Mouse (Mus musculus) neural tube, embryonic 15.5 days (tissue): ENCODE measurements around the gene Sema7a. TPM values are rescaled to one million over a fixed set of nuclear protein-coding genes. Genes with fewer than 3 reads are reported as not detected.

ENCODE experiments used
- ATAC-seq: fragments of 200-750 bp; cut with Nextera tagmentation; 2 replicates; pipeline ENCODE4 v1.8.0; 2017; ENCODE audit warnings: mild to moderate bottlenecking, moderate TSS enrichment, moderate library complexity; ENCODE audit not compliant: low FRiP score
- H3K27ac ChIP-seq: fragments of 300-500 bp; sonication (generic); replicated peaks from 2 replicates; pipeline ENCODE4 v1.5.1; 2015; ENCODE audit warnings: mild to moderate bottlenecking, inconsistent platforms
- H3K27me3 ChIP-seq: fragments of 300-500 bp; sonication (generic); replicated peaks from 2 replicates; pipeline ENCODE4 v1.6.1; 2015; ENCODE audit warnings: inconsistent platforms
- H3K36me3 ChIP-seq: fragments of 300-500 bp; sonication (generic); 2 replicates; pipeline ENCODE4 v1.6.1; 2015; ENCODE audit warnings: inconsistent platforms
- H3K4me1 ChIP-seq: fragments of 300-500 bp; sonication (generic); 2 replicates; pipeline ENCODE4 v1.6.1; 2015; ENCODE audit warnings: inconsistent platforms
- H3K4me2 ChIP-seq: fragments of 300-500 bp; sonication (generic); 2 replicates; pipeline ENCODE4 v1.6.1; 2015; ENCODE audit warnings: inconsistent platforms, mild to moderate bottlenecking, moderate library complexity
- H3K4me3 ChIP-seq: fragments of 300-500 bp; sonication (generic); replicated peaks from 2 replicates; pipeline ENCODE4 v1.5.1; 2015; ENCODE audit warnings: mild to moderate bottlenecking, inconsistent platforms
- H3K9ac ChIP-seq: fragments of 300-500 bp; sonication (generic); replicated peaks from 2 replicates; pipeline ENCODE4 v1.6.1; 2015; ENCODE audit warnings: mild to moderate bottlenecking, inconsistent platforms
- H3K9me3 ChIP-seq: fragments of 300-500 bp; sonication (generic); replicated peaks from 2 replicates; pipeline ENCODE4 v1.6.1; 2016; ENCODE audit warnings: inconsistent platforms
- WGBS: fragments of 180-500 bp; shearing (Covaris S2); methylation state at CpG from one replicate; pipeline ENCODE4 v1.1.7; 2015; ENCODE audit warnings: mixed read lengths; 5-methylcytosine and 5-hydroxymethylcytosine counted together
- polyA plus RNA-seq: library from polyadenylated mRNA; unstranded; fragments of >200 nt; fragmentation: Nextera tagmentation; extraction: Ambion mirVana; gene quantifications from 2 replicates; pipeline ENCODE4 v1.2.1, GENCODE M21; 2015

The Sema7a gene
- polyA plus RNA-seq, 1 experiment from 2014 or later = 2.9 TPM

GRCm38 (mm10) chr9:57940861-57941638 is 1.1 kb downstream of the Sema7a start:
- Histone ChIP-seq H3K9me3 (no peaks in the 10 kb centered on the region), H3K4me2 (peak overlapping the region; percentile 85), H3K9ac (peak overlapping the region; percentile 60), H3K4me3 (peak overlapping the region; percentile 55), H3K27ac (peak overlapping the region; percentile 85), H3K4me1 (peaks cover 47% of the 10 kb centered on the region), H3K27me3 (peaks cover 17% of the 10 kb centered on the region; the same call in 1 of the 2 replicates), H3K36me3 (no peaks in the 10 kb centered on the region)
- peak; percentile 2; the same call in 1 of the 2 replicates for ATAC-seq
- 6% methylated on average over 23 of the region's 28 CpGs for WGBS

- Histone ChIP-seq H3K27ac (no peak overlapping the region), H3K4me3 (peak overlapping the region; percentile 55), H3K9ac (no peak overlapping the region), H3K9me3 (no peaks in the 10 kb centered on the region), H3K4me1 (peaks cover 56% of the 10 kb centered on the region), H3K27me3 (peaks cover 15% of the 10 kb centered on the region; the same call in 1 of the 2 replicates), H3K4me2 (peak overlapping the region; percentile 85), H3K36me3 (no peaks in the 10 kb centered on the region)
- no peak for ATAC-seq
- 37% methylated on average over 2 of the region's 2 CpGs for WGBS
These were observed 2.1 kb downstream of the Sema7a start for GRCm38 (mm10) chr9:57942039-57942438.

- H3K36me3 ChIP-seq = no peaks in the 10 kb centered on the region
- H3K9me3 ChIP-seq = no peaks in the 10 kb centered on the region
- no peak for ATAC-seq
- 0 out of 2 replicates have a peak, but pooled peaks cover 8% of the 10 kb centered on the region for H3K27me3 ChIP-seq
- H3K9ac ChIP-seq = no peak overlapping the region
- 32% methylated on average over 2 of the region's 2 CpGs for WGBS
- H3K4me1 ChIP-seq = peaks cover 61% of the 10 kb centered on the region
- H3K4me3 ChIP-seq = no peak overlapping the region
- no peak overlapping the region for H3K27ac ChIP-seq
- H3K4me2 ChIP-seq = peak overlapping the region; percentile 85; the same call in 1 of the 2 replicates
These were observed 3.2 kb downstream of the Sema7a start for GRCm38 (mm10) chr9:57943067-57943466.

GRCm38 (mm10) chr9:57944572-57944971 is 4.7 kb downstream of the Sema7a start:
- no peak overlapping the region for H3K4me2 ChIP-seq
- H3K4me1 ChIP-seq = peaks cover 67% of the 10 kb centered on the region

GRCm38 (mm10) chr9:57945771-57946616 is 6.1 kb downstream of the Sema7a start:
- no peak overlapping the region for H3K27ac ChIP-seq
- no peaks in the 10 kb centered on the region for H3K36me3 ChIP-seq
- no peak overlapping the region for H3K4me3 ChIP-seq
- ATAC-seq = no peak
- H3K9me3 ChIP-seq = no peaks in the 10 kb centered on the region
- 0 out of 2 replicates have a peak, but pooled peaks cover 3% of the 10 kb centered on the region for H3K27me3 ChIP-seq
- 80% methylated on average over 8 of the region's 8 CpGs for WGBS
- H3K9ac ChIP-seq = no peak overlapping the region
- peaks cover 77% of the 10 kb centered on the region for H3K4me1 ChIP-seq
- H3K4me2 ChIP-seq = no peak overlapping the region

More at GRCm38 (mm10) chr9:57944572-57944971, 4.7 kb downstream of the Sema7a start:
- no peaks in the 10 kb centered on the region for H3K9me3 ChIP-seq
- H3K4me3 ChIP-seq = no peak overlapping the region
- no peak overlapping the region for H3K27ac ChIP-seq
- WGBS = 28% methylated on average over 5 of the region's 5 CpGs
- no peaks in the 10 kb centered on the region for H3K36me3 ChIP-seq
- 0 out of 2 replicates have a peak, but pooled peaks cover 3% of the 10 kb centered on the region for H3K27me3 ChIP-seq
- no peak for ATAC-seq
- H3K9ac ChIP-seq = no peak overlapping the region

GRCm38 (mm10) chr9:57947381-57948030 is 7.6 kb downstream of the Sema7a start:
- Histone ChIP-seq H3K9me3 (no peaks in the 10 kb centered on the region), H3K4me1 (peaks cover 65% of the 10 kb centered on the region), H3K36me3 (no peaks in the 10 kb centered on the region), H3K27ac (no peak overlapping the region), H3K4me2 (no peak overlapping the region), H3K4me3 (no peak overlapping the region), H3K27me3 (0 out of 2 replicates have a peak, but pooled peaks cover 3% of the 10 kb centered on the region), H3K9ac (no peak overlapping the region)
- ATAC-seq = no peak
- 61% methylated on average over 7 of the region's 7 CpGs for WGBS

- H3K4me1 ChIP-seq = peaks cover 64% of the 10 kb centered on the region
- no peak for ATAC-seq
- H3K27me3 ChIP-seq = no peaks in the 10 kb centered on the region
- 82% methylated on average over 7 of the region's 7 CpGs for WGBS
- H3K4me3 ChIP-seq = no peak overlapping the region
- no peaks in the 10 kb centered on the region for H3K9me3 ChIP-seq
- no peak overlapping the region for H3K27ac ChIP-seq
- H3K4me2 ChIP-seq = no peak overlapping the region
- no peak overlapping the region for H3K9ac ChIP-seq
- no peaks in the 10 kb centered on the region for H3K36me3 ChIP-seq
These were observed 8.5 kb downstream of the Sema7a start for GRCm38 (mm10) chr9:57948333-57948931.

- no peaks in the 10 kb centered on the region for H3K27me3 ChIP-seq
- H3K36me3 ChIP-seq = no peaks in the 10 kb centered on the region
- no peak overlapping the region for H3K27ac ChIP-seq
- 78% methylated on average over 8 of the region's 8 CpGs for WGBS
- ATAC-seq = no peak
- H3K9ac ChIP-seq = no peak overlapping the region
- no peaks in the 10 kb centered on the region for H3K9me3 ChIP-seq
- no peak overlapping the region for H3K4me2 ChIP-seq
- H3K4me3 ChIP-seq = no peak overlapping the region
- peaks cover 63% of the 10 kb centered on the region for H3K4me1 ChIP-seq
These were observed 9.3 kb downstream of the Sema7a start for GRCm38 (mm10) chr9:57949102-57949704.

- Histone ChIP-seq H3K36me3 (0 out of 2 replicates have a peak, but pooled peaks cover under 1% of the 10 kb centered on the region), H3K9me3 (no peaks in the 10 kb centered on the region), H3K4me2 (no peak overlapping the region), H3K4me3 (no peak overlapping the region), H3K4me1 (peaks cover 57% of the 10 kb centered on the region), H3K27ac (no peak overlapping the region), H3K27me3 (no peaks in the 10 kb centered on the region), H3K9ac (no peak overlapping the region)
- WGBS = 66% methylated on average over 8 of the region's 8 CpGs
- no peak for ATAC-seq
These were observed 10.0 kb downstream of the Sema7a start for GRCm38 (mm10) chr9:57949879-57950278.

GRCm38 (mm10) chr9:57950519-57950918 is 10.6 kb downstream of the Sema7a start:
- H3K4me1 ChIP-seq = peaks cover 55% of the 10 kb centered on the region
- H3K4me3 ChIP-seq = no peak overlapping the region
- no peaks in the 10 kb centered on the region for H3K9me3 ChIP-seq
- H3K4me2 ChIP-seq = no peak overlapping the region
- WGBS = 38% methylated on average over 9 of the region's 9 CpGs
- no peak overlapping the region for H3K27ac ChIP-seq
- ATAC-seq = no peak
- H3K36me3 ChIP-seq = peaks cover 6% of the 10 kb centered on the region
- no peaks in the 10 kb centered on the region for H3K27me3 ChIP-seq
- no peak overlapping the region for H3K9ac ChIP-seq

GRCm38 (mm10) chr9:57951993-57952392 is 12.1 kb downstream of the Sema7a start:
- H3K4me1 ChIP-seq = peaks cover 43% of the 10 kb centered on the region
- H3K4me2 ChIP-seq = no peak overlapping the region
- H3K27me3 ChIP-seq = no peaks in the 10 kb centered on the region
- H3K9me3 ChIP-seq = no peaks in the 10 kb centered on the region
- H3K27ac ChIP-seq = no peak overlapping the region
- no peak overlapping the region for H3K4me3 ChIP-seq
- ATAC-seq = no peak
- no peak overlapping the region for H3K9ac ChIP-seq
- WGBS = 78% methylated on average over 6 of the region's 6 CpGs
- peaks cover 16% of the 10 kb centered on the region for H3K36me3 ChIP-seq
